Mouse (Mus musculus) midbrain, embryonic 11.5 days (tissue): ENCODE measurements around the gene Pilra. TPM values are rescaled to one million over a fixed set of nuclear protein-coding genes. Genes with fewer than 3 reads are reported as not detected.

Experiments
- ATAC-seq: fragments of 200-750 bp; cut with Nextera tagmentation; 2 replicates; pipeline ENCODE4 v1.8.0; 2017; ENCODE audit warnings: moderate TSS enrichment, moderate library complexity; ENCODE audit not compliant: low FRiP score
- DNase-seq: peaks from one replicate; pipeline ENCODE4 v3.0.0; 2015; ENCODE audit warnings: low spot score; ENCODE audit errors: missing footprints
- H3K27ac ChIP-seq: fragments of 300-500 bp; sonication (generic); 2 replicates; pipeline ENCODE4 v1.5.1; 2014; ENCODE audit warnings: low read depth, low read length
- H3K27me3 ChIP-seq: fragments of 300-500 bp; sonication (generic); 2 replicates; pipeline ENCODE4 v1.6.1; 2014; ENCODE audit warnings: mild to moderate bottlenecking, low read length, moderate library complexity, mixed read lengths; ENCODE audit not compliant: control insufficient read depth, insufficient read depth
- H3K36me3 ChIP-seq: fragments of 300-500 bp; sonication (generic); 2 replicates; pipeline ENCODE4 v1.6.1; 2014; ENCODE audit warnings: mild to moderate bottlenecking, low read length, moderate library complexity, mixed read lengths; ENCODE audit not compliant: control insufficient read depth, insufficient read depth
- H3K4me1 ChIP-seq: fragments of 300-500 bp; sonication (generic); 2 replicates; pipeline ENCODE4 v1.6.1; 2014; ENCODE audit warnings: low read length; ENCODE audit not compliant: control insufficient read depth, insufficient read depth
- H3K4me2 ChIP-seq: fragments of 300-500 bp; sonication (generic); 2 replicates; pipeline ENCODE4 v1.6.1; 2014; ENCODE audit warnings: mild to moderate bottlenecking, moderate library complexity
- H3K4me3 ChIP-seq: fragments of 300-500 bp; sonication (generic); 2 replicates; pipeline ENCODE4 v1.5.1; 2014; ENCODE audit warnings: low read depth, low read length
- H3K9ac ChIP-seq: fragments of 300-500 bp; sonication (generic); 2 replicates; pipeline ENCODE4 v1.6.1; 2014; ENCODE audit warnings: low read length
- H3K9me3 ChIP-seq: fragments of 300-500 bp; sonication (generic); 2 replicates; pipeline ENCODE4 v1.6.1; 2016; ENCODE audit warnings: low read length; ENCODE audit not compliant: control insufficient read depth
- WGBS: fragments of 180-500 bp; shearing (Covaris S2); extraction: QIAGEN DNeasy Blood & Tissue Kit; methylation state at CpG from one replicate; pipeline ENCODE4 v1.1.7; 2014; 5-methylcytosine and 5-hydroxymethylcytosine counted together
- polyA plus RNA-seq: library from polyadenylated mRNA; unstranded; fragments of >200 nt; fragmentation: Nextera tagmentation; extraction: Ambion mirVana; gene quantifications from 2 replicates; pipeline ENCODE4 v1.2.1, GENCODE M21; 2014

Pilra gene
- polyA plus RNA-seq, 1 experiment from 2014 or later, result 0.18 TPM

DNA sequence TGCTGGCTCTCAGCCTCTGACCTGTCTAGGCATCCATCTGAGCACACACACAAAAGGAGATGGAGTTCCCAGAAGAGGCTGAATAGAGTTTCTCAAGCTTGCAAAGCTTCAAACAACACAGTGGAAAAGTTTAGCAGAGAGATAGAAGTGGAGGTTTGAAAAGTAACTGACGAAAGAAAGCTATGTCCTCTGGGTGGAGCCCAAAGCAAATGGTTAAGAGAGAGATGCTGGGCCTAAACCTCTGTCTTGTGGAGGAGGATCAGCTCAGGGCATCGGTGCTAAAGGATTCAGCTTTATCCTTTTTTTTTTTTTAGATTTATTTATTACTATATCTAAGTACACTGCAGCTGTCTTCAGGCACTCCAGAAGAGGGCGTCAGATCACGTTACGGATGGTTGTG lies 27.8 kb downstream of the Pilra start:
- Histone ChIP-seq H3K4me3 (no peak overlapping the region), H3K4me2 (no peak overlapping the region), H3K9ac (no peak overlapping the region), H3K9me3 (no peaks in the 10 kb centered on the region), H3K27ac (no peak overlapping the region), H3K27me3 (no peaks in the 10 kb centered on the region), H3K36me3 (no peaks in the 10 kb centered on the region), H3K4me1 (no peaks in the 10 kb centered on the region)
- ATAC-seq, result no peak
- WGBS, result 94% methylated on average over 5 of the region's 5 CpGs
- no peak for DNase-seq

DNA sequence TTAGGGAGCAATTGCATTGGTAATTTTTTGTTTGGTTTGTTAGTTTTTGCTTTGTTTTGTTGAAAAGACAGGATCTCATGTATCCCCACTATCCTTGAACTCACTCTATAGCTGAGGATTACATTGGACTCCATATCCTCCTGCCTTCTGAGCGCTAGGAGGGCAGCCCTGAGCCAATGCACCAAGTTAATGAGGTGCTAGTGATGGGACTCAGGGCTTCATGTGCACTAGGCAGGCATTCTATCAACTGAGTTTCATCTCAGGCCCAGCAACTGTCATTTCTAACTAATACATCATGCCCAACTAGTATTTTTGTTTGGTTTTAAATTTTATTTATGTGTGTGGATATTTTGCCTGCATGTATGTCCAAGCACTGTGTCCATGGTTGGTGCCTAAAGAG lies 29.9 kb downstream of the Pilra start:
- Histone ChIP-seq H3K27ac (no peak overlapping the region), H3K4me1 (no peaks in the 10 kb centered on the region), H3K27me3 (no peaks in the 10 kb centered on the region), H3K36me3 (no peaks in the 10 kb centered on the region), H3K4me2 (no peak overlapping the region), H3K4me3 (no peak overlapping the region), H3K9ac (no peak overlapping the region), H3K9me3 (no peaks in the 10 kb centered on the region)
- ATAC-seq (no peak), DNase-seq (no peak)
- WGBS, result 74% methylated on average over 1 of the region's 1 CpGs

DNA sequence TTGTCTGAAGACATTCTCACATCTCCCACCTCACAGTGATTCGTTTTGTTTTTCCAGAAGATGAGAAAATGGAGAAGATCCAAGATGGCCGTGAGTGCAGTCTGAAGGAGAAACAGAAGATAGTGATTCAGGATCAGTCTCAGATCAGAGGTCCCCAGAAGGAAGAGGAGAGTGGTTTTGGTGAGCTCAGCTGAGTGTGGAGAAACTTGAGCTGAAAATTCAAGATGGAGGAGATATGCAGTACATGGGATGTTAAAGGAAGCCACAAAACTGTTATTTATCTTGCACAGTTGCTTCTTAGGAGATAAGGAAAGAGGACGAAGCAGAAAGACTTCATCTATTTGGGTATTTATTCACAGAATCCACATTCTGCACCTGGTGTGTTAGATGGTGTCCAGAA lies 35.2 kb downstream of the Pilra start:
- DNase-seq (no peak), ATAC-seq (no peak)
- WGBS, result 85% methylated on average over 3 of the region's 3 CpGs

DNA sequence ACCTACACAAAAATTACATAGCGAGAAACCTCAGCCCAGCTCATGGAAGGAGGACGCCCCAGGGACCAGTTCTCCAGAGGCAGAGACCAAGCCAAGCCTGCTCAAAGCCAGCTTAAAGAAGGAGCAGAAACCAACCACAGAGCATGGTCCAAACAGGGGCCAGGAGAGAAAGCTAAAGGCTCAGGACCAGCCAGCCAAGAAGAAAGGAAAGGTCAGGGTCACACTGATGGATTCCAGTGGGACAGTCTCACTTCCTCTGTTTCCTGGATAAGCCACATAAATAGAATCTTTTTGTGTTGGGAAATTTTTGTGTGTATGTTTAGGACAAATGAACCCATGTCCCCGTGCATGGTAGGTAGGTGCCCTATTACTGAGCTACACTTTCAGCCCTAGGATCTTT lies 39.5 kb downstream of the Pilra start:
- H3K27ac ChIP-seq, result no peak overlapping the region
- no peak for ATAC-seq
- 80% methylated on average over 3 of the region's 3 CpGs for WGBS

More for the DNA sequence above, 35.2 kb downstream of the Pilra start:
- Histone ChIP-seq H3K27ac (no peak overlapping the region), H3K4me1 (no peaks in the 10 kb centered on the region), H3K4me3 (no peak overlapping the region), H3K9me3 (no peaks in the 10 kb centered on the region), H3K27me3 (no peaks in the 10 kb centered on the region), H3K36me3 (no peaks in the 10 kb centered on the region), H3K4me2 (no peak overlapping the region), H3K9ac (no peak overlapping the region)

DNA sequence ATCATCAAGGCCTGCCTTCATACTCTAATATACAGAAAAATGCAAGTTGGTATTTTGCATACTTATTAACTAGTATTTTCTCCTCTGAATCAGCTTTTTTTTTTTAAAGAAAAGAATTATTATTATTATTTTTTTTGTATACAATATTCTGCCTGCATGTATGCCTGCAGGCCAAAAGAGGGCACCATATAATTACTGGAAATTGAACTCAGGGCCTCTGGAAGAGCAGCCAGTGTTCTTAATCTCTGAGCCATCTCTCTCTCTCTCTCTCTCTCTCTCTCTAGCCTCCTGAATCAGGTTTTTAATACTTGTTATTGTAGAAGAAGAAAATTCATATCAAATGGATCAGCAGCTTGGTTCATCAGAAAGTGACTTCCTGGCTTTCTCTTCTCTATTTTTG lies 44.5 kb downstream of the Pilra start:
- Histone ChIP-seq H3K9me3 (peaks cover 2% of the 10 kb centered on the region; the same call in 1 of the 2 replicates), H3K4me2 (no peak overlapping the region), H3K4me1 (no peaks in the 10 kb centered on the region), H3K9ac (no peak overlapping the region), H3K36me3 (no peaks in the 10 kb centered on the region), H3K4me3 (no peak overlapping the region), H3K27me3 (peaks cover 2% of the 10 kb centered on the region; the same call in 1 of the 2 replicates), H3K27ac (no peak overlapping the region)
- DNase-seq (no peak), ATAC-seq (no peak)

More for the DNA sequence above, 39.5 kb downstream of the Pilra start:
- Histone ChIP-seq H3K36me3 (no peaks in the 10 kb centered on the region), H3K4me3 (no peak overlapping the region), H3K9me3 (no peaks in the 10 kb centered on the region), H3K27me3 (no peaks in the 10 kb centered on the region), H3K4me1 (no peaks in the 10 kb centered on the region), H3K4me2 (no peak overlapping the region), H3K9ac (no peak overlapping the region)
- peak; percentile 59 for DNase-seq

DNA sequence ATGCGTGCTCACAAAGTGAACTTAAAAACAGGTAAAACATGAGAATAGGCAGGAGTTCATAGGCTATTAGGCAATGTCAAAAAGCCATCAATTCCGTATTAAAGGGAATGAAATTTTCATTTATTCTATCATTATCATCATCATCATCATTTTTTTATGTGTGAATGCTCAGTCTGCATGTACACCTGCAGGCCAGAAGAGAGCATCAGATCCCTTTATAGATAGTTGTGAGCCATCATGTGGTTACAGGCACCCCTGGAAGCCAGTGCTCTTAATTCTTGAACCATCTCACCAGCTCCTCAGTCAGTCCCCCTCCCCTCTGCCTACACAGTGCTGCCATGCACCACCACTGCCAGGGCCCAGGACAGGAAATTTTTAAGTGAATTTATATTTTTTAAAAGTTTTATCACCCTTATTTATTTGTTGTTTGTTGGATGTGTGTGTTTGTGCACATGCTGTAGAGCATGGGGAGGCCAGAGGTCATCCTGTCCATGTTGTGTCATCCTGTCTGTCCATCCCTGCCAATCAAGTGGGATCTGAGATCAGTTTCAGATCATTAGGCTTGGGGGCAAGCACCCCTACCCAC lies 47.0 kb downstream of the Pilra start:
- H3K27me3 ChIP-seq, result peaks cover 2% of the 10 kb centered on the region; the same call in 1 of the 2 replicates
- no peak overlapping the region for H3K4me3 ChIP-seq
- H3K4me2 ChIP-seq, result no peak overlapping the region
- peaks cover 12% of the 10 kb centered on the region for H3K4me1 ChIP-seq
- H3K27ac ChIP-seq, result no peak overlapping the region
- peaks cover 2% of the 10 kb centered on the region; the same call in 1 of the 2 replicates for H3K9me3 ChIP-seq
- DNase-seq (peak; percentile 81), ATAC-seq (no peak)
- H3K9ac ChIP-seq, result no peak overlapping the region
- peaks cover 6% of the 10 kb centered on the region; the same call in 1 of the 2 replicates for H3K36me3 ChIP-seq
- WGBS, result 93% methylated on average over 2 of the region's 2 CpGs

DNA sequence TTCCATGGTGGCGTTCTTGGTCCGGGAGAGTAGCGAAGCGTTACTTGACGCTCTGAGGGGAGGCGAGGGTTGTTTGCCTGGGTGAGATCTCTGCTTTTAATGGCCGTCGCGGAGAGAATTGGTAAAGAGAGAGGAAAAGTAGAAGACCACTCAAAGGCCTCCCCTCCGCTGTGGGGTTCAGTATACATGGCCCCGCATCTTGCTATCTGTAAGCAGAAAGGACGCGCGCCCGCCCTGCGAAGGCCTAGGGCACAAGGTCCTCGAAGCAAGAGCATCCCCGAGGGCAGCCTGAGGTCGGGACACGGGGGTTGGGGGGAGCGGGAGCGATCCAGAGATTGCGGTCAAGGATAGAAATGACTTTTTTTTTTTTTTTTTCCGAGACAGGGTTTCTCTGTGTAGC lies 47.9 kb downstream of the Pilra start:
- Histone ChIP-seq H3K36me3 (peaks cover 9% of the 10 kb centered on the region), H3K4me2 (peak overlapping the region; percentile 64; the same call in 1 of the 2 replicates), H3K9ac (no peak overlapping the region), H3K4me1 (peaks cover 21% of the 10 kb centered on the region), H3K27me3 (peaks cover 2% of the 10 kb centered on the region; the same call in 1 of the 2 replicates), H3K27ac (no peak overlapping the region), H3K9me3 (peaks cover 2% of the 10 kb centered on the region; the same call in 1 of the 2 replicates), H3K4me3 (no peak overlapping the region)
- no peak for ATAC-seq
- DNase-seq, result no peak
- WGBS, result 72% methylated on average over 24 of the region's 24 CpGs

DNA sequence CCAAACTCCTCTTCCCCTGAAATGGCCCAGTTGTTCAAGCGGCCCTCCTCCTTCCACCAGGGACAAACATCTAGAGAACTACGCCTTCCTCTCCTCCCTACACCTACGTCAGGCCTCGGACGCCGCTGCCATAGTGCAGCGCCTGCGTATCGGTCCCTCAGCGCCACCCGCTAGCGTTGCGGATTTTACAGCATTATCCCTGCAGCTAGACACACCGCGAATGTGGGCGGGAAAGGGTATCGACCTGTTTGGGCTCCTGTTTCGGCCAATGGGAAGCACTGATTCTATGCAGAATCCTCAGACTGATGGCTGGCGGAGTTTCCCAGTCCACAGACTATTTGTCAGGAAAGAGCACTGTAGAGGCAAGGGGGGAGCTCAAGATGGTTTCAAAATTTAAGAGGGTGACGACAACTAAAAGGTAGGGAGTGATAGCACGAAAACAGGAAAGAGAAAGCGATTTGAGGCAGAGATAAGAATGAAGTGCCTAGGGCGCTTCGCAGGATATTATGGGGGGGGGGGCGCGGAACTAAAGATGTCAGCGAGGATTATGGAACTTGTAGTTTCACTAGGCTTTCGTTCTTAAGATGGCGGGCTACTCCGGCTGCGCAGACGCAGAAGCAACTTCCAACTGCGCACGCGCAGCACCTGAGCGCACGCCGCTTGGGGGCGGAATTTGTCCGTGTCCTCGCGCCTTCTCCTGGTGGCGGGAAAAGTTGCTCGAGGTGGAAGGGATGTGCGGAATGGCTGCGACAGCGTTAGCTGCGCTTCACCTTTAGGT lies 48.7 kb downstream of the Pilra start, which contains the start of the genes Mepce and Zcwpw1:
TSS of gene Mepce (minus strand) at position 505 of the 778 bp plus-strand sequence.
TSS of gene Zcwpw1 (plus strand) at position 648 of the 778 bp plus-strand sequence.
- H3K4me3 ChIP-seq, result peak within 1 kb of the TSS; percentile 84
- H3K4me1 ChIP-seq, result peaks cover 27% of the 10 kb centered on the region
- peak within 1 kb of the TSS; percentile 91 for H3K4me2 ChIP-seq
- DNase-seq (peak; percentile 100), ATAC-seq (peak; percentile 61)
- H3K27me3 ChIP-seq, result peaks cover 2% of the 10 kb centered on the region; the same call in 1 of the 2 replicates
- peaks cover 2% of the 10 kb centered on the region; the same call in 1 of the 2 replicates for H3K9me3 ChIP-seq
- peak within 1 kb of the TSS; percentile 97 for H3K27ac ChIP-seq
- H3K36me3 ChIP-seq, result peaks cover 16% of the 10 kb centered on the region
- H3K9ac ChIP-seq, result peak within 1 kb of the TSS; percentile 95
- under 1% methylated on average over 47 of the region's 48 CpGs for WGBS
